Mouse (Mus musculus) layer of hippocampus, adult 8-10 months (tissue): ENCODE measurements at regions not wholly inside any gene's neighbourhood (a gene's known extent, or its start where the extent isn't known, plus 50 kb on each side); places are given as distances from the start of the nearest gene placed in this dataset.
"Not testable (repeated sequence)": the region's sequence is repeated elsewhere in the genome, so short reads cannot be mapped to it uniquely, and the experiment has no call there.

Source experiments
- DNase-seq, 2 experiments: peaks; one replicate each; pipeline ENCODE4 v3.0.0; 2022; ENCODE audit warnings: low spot score in 2 of 2

- DNase-seq, result no peak
Measured at GRCm38 (mm10) chr14:17058438-17058837, 239.5 kb upstream of the Rarb start.

- no peak for DNase-seq
Measured at GRCm38 (mm10) chr14:17057355-17057754, 238.4 kb upstream of the Rarb start.

DNA sequence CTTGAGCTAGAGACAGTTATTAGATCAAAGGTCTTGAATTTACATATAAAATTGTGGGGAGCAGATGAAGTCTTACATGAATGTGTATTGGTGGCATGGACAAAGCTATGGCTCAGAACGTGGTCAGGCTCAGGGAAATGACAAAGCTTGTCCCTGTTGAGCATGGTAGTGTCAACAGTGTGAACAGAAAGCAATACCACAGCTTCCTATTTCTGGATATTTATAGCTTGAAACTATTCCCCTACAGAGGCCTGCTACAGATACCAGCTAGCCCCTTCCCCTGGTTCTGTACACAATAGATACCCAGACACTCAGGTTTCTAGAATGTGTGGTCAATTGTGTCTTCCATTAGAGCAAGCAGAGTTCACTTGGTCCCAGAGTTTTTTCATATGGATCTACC, 236.8 kb upstream of the Rarb start:
- no peak for DNase-seq

- no peak for DNase-seq
Measured at GRCm38 (mm10) chr14:17054381-17054780, 235.4 kb upstream of the Rarb start.

GRCm38 (mm10) chr14:17046808-17047207, 227.9 kb upstream of the Rarb start:
- DNase-seq, result no peak

- DNase-seq, result no peak
Measured at GRCm38 (mm10) chr14:17045426-17046132, 226.6 kb upstream of the Rarb start.

- no peak for DNase-seq
Measured at GRCm38 (mm10) chr14:17020603-17021356, 201.8 kb upstream of the Rarb start.

DNA sequence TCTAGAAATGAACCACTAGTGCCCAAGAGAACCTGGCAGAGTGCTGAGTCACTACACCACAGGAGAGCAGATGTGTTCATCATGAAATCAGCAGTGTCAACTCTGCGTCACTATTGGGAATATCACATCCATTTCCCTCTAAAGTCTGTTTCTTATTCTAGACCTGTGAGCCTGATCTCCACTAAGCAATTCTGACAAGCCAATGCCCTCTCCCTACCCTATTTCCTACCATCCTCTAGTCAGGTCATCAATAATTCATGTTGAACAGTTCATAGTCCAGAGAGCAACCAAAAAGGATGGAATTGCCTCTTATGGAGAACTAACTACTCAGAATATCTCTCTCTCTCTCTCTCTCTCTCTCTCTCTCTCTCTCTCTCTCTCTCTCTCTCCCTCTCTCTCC, 194.0 kb upstream of the Rarb start:
- no peak for DNase-seq

- no peak for DNase-seq
Measured at GRCm38 (mm10) chr14:17012200-17012599, 193.2 kb upstream of the Rarb start.

DNA sequence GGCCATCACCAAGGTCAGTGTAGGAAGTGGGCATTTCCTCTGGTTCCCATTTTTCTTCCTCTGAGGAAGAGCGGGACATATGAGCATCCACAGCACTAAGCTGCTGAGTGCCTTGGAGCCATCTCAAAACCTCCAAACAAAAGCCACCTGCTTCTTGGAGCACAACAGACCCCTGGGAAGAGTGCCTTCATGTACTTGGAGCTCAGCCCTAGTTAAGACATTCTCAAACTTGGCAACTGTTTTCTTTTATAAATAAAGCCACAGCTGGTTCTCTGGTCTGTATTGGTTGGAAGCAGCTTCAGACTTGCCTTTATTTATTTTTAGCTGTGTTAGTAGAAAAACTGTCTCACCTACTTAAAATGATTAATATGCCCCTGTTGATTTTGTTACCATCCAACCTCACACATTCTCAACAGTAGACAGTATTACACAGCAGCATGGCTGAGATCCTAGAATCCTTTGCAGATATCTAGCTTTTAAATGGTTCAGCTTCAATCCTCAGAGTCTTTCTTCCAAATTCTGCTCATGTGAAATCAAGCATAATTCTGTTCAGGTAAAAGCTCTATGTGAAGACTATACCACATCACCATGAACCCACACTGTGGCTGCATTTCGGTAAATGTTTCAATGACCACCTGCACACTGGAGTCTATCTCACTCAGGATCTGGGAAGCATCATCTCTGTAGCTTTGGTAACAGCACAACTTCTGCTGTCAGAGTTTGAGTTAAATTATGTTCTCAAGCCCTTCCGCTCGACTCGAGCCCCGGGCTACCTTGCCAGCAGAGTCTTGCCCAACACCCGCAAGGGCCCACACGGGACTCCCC, 186.4 kb upstream of the Rarb start:
- DNase-seq, result peak in 1 of 2 experiments; percentile 7

- no peak for DNase-seq
Measured at GRCm38 (mm10) chr14:17004714-17005113, 185.8 kb upstream of the Rarb start.

GRCm38 (mm10) chr14:16996716-16997115, 177.8 kb upstream of the Rarb start:
- DNase-seq, result no peak

DNA sequence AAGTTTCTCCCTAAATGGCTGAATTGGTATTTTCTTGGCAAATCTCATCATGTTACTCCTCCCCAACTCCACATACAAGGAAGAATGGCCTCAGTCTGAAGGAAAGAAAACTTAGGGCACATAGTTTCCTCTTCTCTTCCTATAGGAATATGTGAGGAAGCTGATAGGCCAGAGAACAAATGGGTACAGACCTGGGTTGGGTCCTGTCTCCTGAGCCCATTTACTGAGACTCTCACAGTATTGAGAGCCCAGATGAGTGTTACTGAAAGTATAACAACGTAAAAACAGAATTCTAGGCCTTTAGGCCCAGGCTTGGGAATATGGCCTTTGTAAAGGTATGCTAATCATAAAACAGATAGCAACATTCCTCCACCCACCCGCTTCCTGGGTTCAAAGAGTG, 152.0 kb upstream of the Rarb start:
- DNase-seq, result not testable (repeated sequence)

DNA sequence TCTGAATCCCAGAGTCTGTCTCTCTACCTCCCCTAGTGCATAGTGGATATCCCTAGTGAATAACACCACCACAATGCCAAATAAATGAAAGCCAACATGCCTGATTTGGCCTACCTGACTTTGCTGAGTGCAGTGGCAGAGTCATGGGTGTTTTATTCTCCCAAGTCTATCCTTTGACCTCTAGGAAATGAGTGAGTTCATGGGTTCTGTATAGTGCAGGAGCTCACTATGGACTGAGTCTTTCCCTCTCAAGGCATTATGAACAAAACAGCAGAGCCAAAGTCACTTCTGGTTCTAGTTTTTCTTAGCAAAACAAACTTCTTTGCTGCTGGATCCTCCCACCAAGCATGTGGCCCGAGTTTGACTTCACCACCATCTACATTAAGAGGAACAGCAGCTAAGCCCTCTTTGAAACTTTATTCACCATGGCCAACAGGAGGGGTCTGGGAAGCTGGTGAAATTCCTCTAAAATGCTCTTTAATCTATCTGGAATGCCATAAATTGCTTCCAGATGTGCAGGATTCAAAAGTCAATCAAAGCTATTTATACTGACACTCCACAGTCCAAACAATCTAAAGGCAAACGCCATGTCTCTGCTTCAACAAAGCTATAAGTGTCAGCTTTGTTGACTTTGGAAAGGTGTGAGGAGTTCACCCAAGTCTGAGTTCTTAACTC, 145.9 kb upstream of the Rarb start:
- DNase-seq, result no peak

GRCm38 (mm10) chr14:16962216-16962826, 143.4 kb upstream of the Rarb start:
- no peak for DNase-seq

GRCm38 (mm10) chr14:16957802-16958201, 138.8 kb upstream of the Rarb start:
- no peak for DNase-seq

DNA sequence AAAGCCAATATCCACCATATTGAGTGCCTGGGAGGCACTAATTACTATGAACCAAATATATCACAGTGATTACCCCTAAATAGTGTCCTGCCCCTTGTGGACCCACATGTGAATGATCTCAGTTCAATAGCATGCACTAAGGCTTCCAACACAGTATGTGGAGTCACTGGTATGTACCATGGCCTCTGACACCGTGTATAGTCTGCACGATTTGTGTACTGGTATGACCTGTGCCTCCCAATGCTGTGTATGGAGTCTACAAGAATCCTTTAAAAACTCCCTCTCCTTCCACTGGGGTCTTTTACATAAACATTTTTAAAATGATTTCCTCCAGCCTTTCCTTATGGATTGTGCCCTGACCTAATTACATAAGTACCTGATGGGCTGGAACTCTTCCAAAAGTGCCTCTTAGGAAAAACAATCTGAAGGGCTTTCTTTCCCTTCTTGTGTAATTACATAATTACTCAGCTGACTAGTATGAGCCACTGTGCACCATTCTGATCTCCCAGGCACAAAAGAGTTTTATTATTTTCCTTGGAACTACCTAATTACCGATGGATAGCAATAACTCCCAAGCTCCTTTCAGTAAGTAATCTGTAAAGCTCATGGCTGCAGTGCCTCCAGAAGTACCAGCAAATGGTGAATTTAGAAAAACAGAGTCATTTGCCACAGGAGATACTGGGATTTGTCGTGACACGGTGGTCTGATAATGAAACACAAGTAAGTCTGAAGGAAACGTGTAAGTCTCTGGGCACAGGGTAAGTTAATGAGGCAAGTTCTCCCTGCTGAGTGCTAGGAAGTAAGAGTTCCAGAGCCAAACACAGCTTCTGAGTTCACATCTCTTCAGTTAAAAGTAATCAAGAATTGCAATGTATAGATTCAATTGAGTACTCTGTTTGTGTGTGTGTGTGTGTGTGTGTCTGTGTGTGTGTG, 135.8 kb upstream of the Rarb start:
- DNase-seq, result no peak

DNA sequence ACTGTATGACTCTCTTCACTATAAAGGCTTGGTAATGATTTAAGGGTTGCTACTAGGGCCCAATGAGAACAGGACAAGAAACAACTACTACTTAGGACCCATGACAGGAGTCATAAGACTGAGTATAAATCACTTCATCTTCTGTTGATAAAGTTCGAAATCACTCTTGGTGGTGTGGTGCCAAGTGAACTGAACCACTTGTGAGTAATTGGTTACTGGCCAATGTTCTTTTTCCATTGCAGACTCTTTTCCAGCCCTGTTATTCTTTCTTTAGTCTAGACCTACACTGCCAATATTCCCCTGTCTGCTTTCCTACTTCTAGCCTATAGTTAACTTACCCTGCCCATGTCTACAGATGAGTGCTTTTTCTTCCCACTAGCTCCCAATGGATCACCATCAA, 129.8 kb upstream of the Rarb start:
- DNase-seq, result no peak

DNA sequence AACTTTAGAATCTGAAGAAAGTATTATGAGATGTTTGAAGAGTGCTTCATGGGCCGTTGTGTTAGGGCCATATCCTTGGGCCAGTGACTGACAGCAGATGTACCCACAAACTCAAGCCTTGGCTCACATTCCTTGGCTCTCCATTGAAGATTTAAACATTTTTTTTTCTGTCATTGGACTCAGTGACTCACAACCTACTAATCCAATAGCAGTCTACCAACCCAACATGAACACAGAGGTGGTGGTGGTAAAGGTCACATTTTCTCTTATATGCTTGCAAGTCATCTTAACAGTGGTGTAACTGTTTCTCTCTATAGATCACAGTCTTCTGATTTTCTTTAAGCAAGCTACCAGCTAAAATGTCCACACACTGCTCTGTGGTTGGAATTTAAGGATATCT, 125.5 kb upstream of the Rarb start:
- no peak for DNase-seq

GRCm38 (mm10) chr14:16943531-16943930, 124.6 kb upstream of the Rarb start:
- DNase-seq, result no peak
